Mouse (Mus musculus) midbrain, embryonic 10.5 days (tissue): ENCODE measurements around the gene Armh4. TPM values are rescaled to one million over a fixed set of nuclear protein-coding genes. Genes with fewer than 3 reads are reported as not detected.
A peak's percentile ranks its signal among the peaks of the same experiment; 100 is the strongest.
"Not testable (repeated sequence)": the region's sequence is repeated elsewhere in the genome, so short reads cannot be mapped to it uniquely, and the experiment has no call there.

Experiments
- DNase-seq: peaks from one replicate; pipeline ENCODE4 v3.0.0-alpha.2; 2017; ENCODE audit warnings: low spot score
- H3K27ac ChIP-seq: fragments of 300-500 bp; sonication (generic); replicated peaks from 2 replicates; pipeline ENCODE4 v1.5.1; 2016; ENCODE audit warnings: mild to moderate bottlenecking
- H3K27me3 ChIP-seq: fragments of 300-500 bp; sonication (generic); 2 replicates; pipeline ENCODE4 v1.6.1; 2016; ENCODE audit warnings: low read depth, mild to moderate bottlenecking; ENCODE audit not compliant: poor library complexity, severe bottlenecking
- H3K36me3 ChIP-seq: fragments of 300-500 bp; sonication (generic); 2 replicates; pipeline ENCODE4 v1.6.1; 2016; ENCODE audit warnings: mild to moderate bottlenecking, moderate library complexity
- H3K4me1 ChIP-seq: fragments of 300-500 bp; sonication (generic); 2 replicates; pipeline ENCODE4 v1.6.1; 2016
- H3K4me3 ChIP-seq: fragments of 300-500 bp; sonication (generic); 2 replicates; pipeline ENCODE4 v1.5.1; 2016; ENCODE audit warnings: mild to moderate bottlenecking, moderate library complexity
- H3K9me3 ChIP-seq: fragments of 300-500 bp; sonication (generic); replicated peaks from 2 replicates; pipeline ENCODE4 v1.6.1; 2016; ENCODE audit warnings: mild to moderate bottlenecking
- WGBS: fragments of 180-500 bp; shearing (Covaris S2); methylation state at CpG from one replicate; pipeline ENCODE4 v1.1.7; 2016; 5-methylcytosine and 5-hydroxymethylcytosine counted together
- polyA plus RNA-seq: library from polyadenylated mRNA; unstranded; fragments of >200 nt; fragmentation: Nextera tagmentation; extraction: Ambion mirVana; gene quantifications from 2 replicates; pipeline ENCODE4 v1.2.1, GENCODE M21; 2016

Armh4 gene
- 57.4 and 63.5 TPM in 2 replicates for polyA plus RNA-seq

GRCm38 (mm10) chr14:49782715-49783531 is at the start of gene Armh4:
Gene Armh4 (minus strand): TSS chr14:49783383.
- H3K4me3 ChIP-seq = peak within 1 kb of the TSS; percentile 82
- peak within 1 kb of the TSS; percentile 89 for H3K27ac ChIP-seq
- H3K4me1 ChIP-seq = peaks cover 35% of the 10 kb centered on the region
- H3K9me3 ChIP-seq = no peaks in the 10 kb centered on the region
- H3K36me3 ChIP-seq = no peaks in the 10 kb centered on the region
- H3K27me3 ChIP-seq = peaks cover 27% of the 10 kb centered on the region
- WGBS = under 1% methylated on average over 24 of the region's 24 CpGs
- DNase-seq = peak; percentile 85

- H3K4me3 ChIP-seq = peak overlapping the region; percentile 49
- peak; percentile 41 for DNase-seq
- no peaks in the 10 kb centered on the region for H3K27me3 ChIP-seq
- peak overlapping the region; percentile 66 for H3K27ac ChIP-seq
- no peaks in the 10 kb centered on the region for H3K36me3 ChIP-seq
- WGBS = 11% methylated on average over 17 of the region's 17 CpGs
- H3K4me1 ChIP-seq = peaks cover 8% of the 10 kb centered on the region; the same call in 1 of the 2 replicates
- H3K9me3 ChIP-seq = no peaks in the 10 kb centered on the region
Observed at GRCm38 (mm10) chr14:49829192-49830171, 46.3 kb upstream of the Armh4 start.

- H3K4me3 ChIP-seq, H3K9me3 ChIP-seq, H3K36me3 ChIP-seq, H3K4me1 ChIP-seq, DNase-seq, H3K27ac ChIP-seq, H3K27me3 ChIP-seq: not testable (repeated sequence)
- 80% methylated on average over 8 of the region's 8 CpGs for WGBS
Observed at GRCm38 (mm10) chr14:49819721-49820440, 36.7 kb upstream of the Armh4 start.

- H3K4me3 ChIP-seq, H3K36me3 ChIP-seq, H3K27me3 ChIP-seq, H3K27ac ChIP-seq, H3K9me3 ChIP-seq, DNase-seq, H3K4me1 ChIP-seq: not testable (repeated sequence)
- WGBS = 90% methylated on average over 6 of the region's 6 CpGs
Observed at GRCm38 (mm10) chr14:49818713-49819208, 35.6 kb upstream of the Armh4 start.

- H3K27ac ChIP-seq, DNase-seq, H3K36me3 ChIP-seq, H3K9me3 ChIP-seq, H3K27me3 ChIP-seq, H3K4me1 ChIP-seq, H3K4me3 ChIP-seq: not testable (repeated sequence)
- 80% methylated on average over 9 of the region's 9 CpGs for whole genome bisulfite sequencing
Observed at GRCm38 (mm10) chr14:49812966-49813365, 29.8 kb upstream of the Armh4 start.

- not testable (repeated sequence) for DNase-seq, H3K36me3 ChIP-seq, H3K9me3 ChIP-seq, H3K27ac ChIP-seq, H3K4me1 ChIP-seq, H3K27me3 ChIP-seq, H3K4me3 ChIP-seq
Observed at GRCm38 (mm10) chr14:49805051-49805450, 21.9 kb upstream of the Armh4 start.

GRCm38 (mm10) chr14:49801444-49801843 is 18.3 kb upstream of the Armh4 start:
- peak; percentile 15 for DNase-seq
- Histone ChIP-seq H3K4me3 (no peak overlapping the region), H3K27me3 (no peaks in the 10 kb centered on the region), H3K9me3 (no peaks in the 10 kb centered on the region), H3K4me1 (no peaks in the 10 kb centered on the region), H3K36me3 (no peaks in the 10 kb centered on the region), H3K27ac (no peak overlapping the region)
- 17% methylated on average over 4 of the region's 4 CpGs for WGBS

- Histone ChIP-seq H3K36me3 (no peaks in the 10 kb centered on the region), H3K9me3 (no peaks in the 10 kb centered on the region), H3K27ac (no peak overlapping the region), H3K4me1 (peaks cover 9% of the 10 kb centered on the region), H3K4me3 (no peak overlapping the region), H3K27me3 (peaks cover 20% of the 10 kb centered on the region)
- DNase-seq = no peak
- WGBS = 92% methylated on average over 4 of the region's 4 CpGs
Observed at GRCm38 (mm10) chr14:49793948-49794347, 10.8 kb upstream of the Armh4 start.

GRCm38 (mm10) chr14:49790542-49790941 is 7.4 kb upstream of the Armh4 start:
- Histone ChIP-seq H3K4me1 (peaks cover 9% of the 10 kb centered on the region), H3K36me3 (no peaks in the 10 kb centered on the region), H3K27ac (no peak overlapping the region), H3K9me3 (no peaks in the 10 kb centered on the region), H3K4me3 (no peak overlapping the region), H3K27me3 (peaks cover 35% of the 10 kb centered on the region)
- DNase-seq = no peak
- WGBS = 84% methylated on average over 4 of the region's 4 CpGs

GRCm38 (mm10) chr14:49785793-49786192 is 2.6 kb upstream of the Armh4 start:
- peak; percentile 54 for DNase-seq
- no peaks in the 10 kb centered on the region for H3K36me3 ChIP-seq
- WGBS = 56% methylated on average over 2 of the region's 2 CpGs

GRCm38 (mm10) chr14:49783866-49784265 is 683 bp upstream of the Armh4 start:
- Histone ChIP-seq H3K4me1 (peaks cover 35% of the 10 kb centered on the region), H3K9me3 (no peaks in the 10 kb centered on the region), H3K27me3 (peaks cover 28% of the 10 kb centered on the region), H3K4me3 (peak overlapping the region; percentile 82), H3K27ac (no peak overlapping the region), H3K36me3 (no peaks in the 10 kb centered on the region)
- WGBS = 87% methylated on average over 4 of the region's 4 CpGs
- DNase-seq = no peak

More at GRCm38 (mm10) chr14:49785793-49786192, 2.6 kb upstream of the Armh4 start:
- H3K27ac ChIP-seq = no peak overlapping the region
- H3K9me3 ChIP-seq = no peaks in the 10 kb centered on the region
- no peak overlapping the region for H3K4me3 ChIP-seq
- H3K27me3 ChIP-seq = peaks cover 38% of the 10 kb centered on the region
- peaks cover 33% of the 10 kb centered on the region for H3K4me1 ChIP-seq

GRCm38 (mm10) chr14:49780416-49780815 is 2.8 kb downstream of the Armh4 start:
- 0 out of 2 replicates have a peak overlapping the region, but pooled peaks have one; percentile 3 for H3K27ac ChIP-seq
- H3K36me3 ChIP-seq = no peaks in the 10 kb centered on the region
- DNase-seq = no peak

More at GRCm38 (mm10) chr14:49780416-49780815, 2.8 kb downstream of the Armh4 start:
- Histone ChIP-seq H3K4me3 (no peak overlapping the region), H3K4me1 (peaks cover 38% of the 10 kb centered on the region), H3K27me3 (peaks cover 13% of the 10 kb centered on the region), H3K9me3 (no peaks in the 10 kb centered on the region)
- 79% methylated on average over 4 of the region's 4 CpGs for WGBS
